Mouse (Mus musculus) midbrain, embryonic 16.5 days (tissue): ENCODE data around the gene Ate1. TPM values are rescaled to one million over a fixed set of nuclear protein-coding genes. Genes with fewer than 3 reads are reported as not detected.

Source experiments
- polyA plus RNA-seq: library from polyadenylated mRNA; unstranded; fragments of >200 nt; fragmentation: Nextera tagmentation; extraction: Ambion mirVana; gene quantifications from 2 replicates; pipeline ENCODE4 v1.2.1, GENCODE M21; 2015

The Ate1 gene
- polyA plus RNA-seq, 1 experiment from 2014 or later: 120 TPM

Other genes starting within 250 kb of the Ate1 start
- 70.3 and 73.2 TPM in 2 replicates for gene Nsmce4a, start 52.7 kb upstream of the Ate1 start, polyA plus RNA-seq
- 61.1 and 66.3 TPM in 2 replicates for gene Tacc2, start 57.1 kb upstream of the Ate1 start, polyA plus RNA-seq